Comparison of ENCODE assay signal across 28 mouse cellular contexts in genomic region chr2:38544341-38544740, GRCm38 (mm10). TPM values are rescaled to one million over a fixed set of nuclear protein-coding genes. Genes with fewer than 3 reads are reported as not detected.
DNase-seq lines count a peak whose midpoint lies in the region; ATAC-seq lines count a peak whose summit lies in the region.
"Had no signal": no experiment of that assay in that cellular context is flagged by ENCODE, and none has a peak within 500 bp of the region (broad histone marks: within the 10 kb centered on the region; RNA-seq: fewer than 3 reads in every experiment).

No protein-coding gene starts in this region.

- H3K27ac ChIP-seq in hindbrain, embryonic 10.5 days: peak overlapping the region; percentile 54; the same call in 1 of the 2 replicates
- H3K27ac ChIP-seq in hindbrain, embryonic 11.5 days (ENCODE audit: low read depth, low read length): no peak overlapping the region
- H3K27ac ChIP-seq in midbrain, embryonic 10.5 days (replicated peaks): peak overlapping the region; percentile 19; the same call in 1 of the 2 replicates
- H3K27ac ChIP-seq in midbrain, embryonic 16.5 days (ENCODE audit: low read length): no peak overlapping the region
- H3K27ac ChIP-seq: forebrain, embryonic 15.5 days; heart, adult 2 months; hindbrain, embryonic 15.5 days; limb, embryonic 12.5 days; liver, embryonic 12.5 days; midbrain, embryonic 15.5 days; stomach, postnatal 0 days had no signal

- no peak overlapping the region for H3K4me3 ChIP-seq in hindbrain, embryonic 10.5 days
- no peak overlapping the region for H3K4me3 ChIP-seq in hindbrain, embryonic 11.5 days (ENCODE audit: low read depth, low read length)
- no peak overlapping the region for H3K4me3 ChIP-seq in midbrain, embryonic 10.5 days
- H3K4me3 ChIP-seq in midbrain, embryonic 16.5 days (ENCODE audit: low read depth, low read length): no peak overlapping the region
- H3K4me3 ChIP-seq: forebrain, embryonic 15.5 days; gastrocnemius, adult 2 months; heart, adult 2 months; hindbrain, embryonic 15.5 days; limb, embryonic 12.5 days; liver, embryonic 12.5 days; midbrain, embryonic 15.5 days had no signal

- H3K9ac ChIP-seq in hindbrain, embryonic 11.5 days (ENCODE audit: low read depth, low read length): no peak overlapping the region
- no peak overlapping the region for H3K9ac ChIP-seq in midbrain, embryonic 16.5 days (ENCODE audit: low read depth, low read length)
- H3K9ac ChIP-seq: forebrain, embryonic 15.5 days; hindbrain, embryonic 15.5 days; limb, embryonic 12.5 days; liver, embryonic 12.5 days; liver, postnatal 0 days; midbrain, embryonic 15.5 days had no signal

- H3K4me2 ChIP-seq in hindbrain, embryonic 11.5 days (replicated peaks; ENCODE audit: low read depth, low read length): no peak overlapping the region
- no peak overlapping the region for H3K4me2 ChIP-seq in midbrain, embryonic 16.5 days (ENCODE audit: low read length)
- H3K4me2 ChIP-seq: forebrain, embryonic 15.5 days; hindbrain, embryonic 15.5 days; limb, embryonic 12.5 days; liver, embryonic 12.5 days; midbrain, embryonic 15.5 days had no signal

- DNase-seq in hindbrain, embryonic 10.5 days (ENCODE audit: low spot score): no peak
- no peak for DNase-seq in hindbrain, embryonic 11.5 days (ENCODE audit: low spot score)
- DNase-seq in midbrain, embryonic 10.5 days (ENCODE audit: low spot score): no peak
- DNase-seq in ZHBTc4 (ENCODE audit: low read depth, low spot score): peak; percentile 56
- no peak for DNase-seq in embryo, embryonic 10.5 days (ENCODE audit: low spot score)
- no peak for DNase-seq in layer of hippocampus, adult 8-10 months (ENCODE audit: low spot score in 2 of 2)
- DNase-seq: adrenal gland, adult 2 months; adrenal gland, postnatal 36 days; cerebellum, adult 8-10 months; cerebellum, postnatal 25 days; gastrocnemius, adult 2 months; gastrocnemius, postnatal 36 days; heart, adult 2 months; heart, postnatal 36 days; kidney, adult 2 months; liver, postnatal 0 days; right cerebral cortex, postnatal 4 days; thymus, adult 18-20 months; thymus, postnatal 25 days had no signal

- peaks cover 82% of the 10 kb centered on the region for H3K4me1 ChIP-seq in hindbrain, embryonic 10.5 days (replicated peaks)
- H3K4me1 ChIP-seq in hindbrain, embryonic 11.5 days (replicated peaks; ENCODE audit: control insufficient read depth, insufficient read depth, low read length): peaks cover 10% of the 10 kb centered on the region; the same call in 1 of the 2 replicates
- H3K4me1 ChIP-seq in midbrain, embryonic 10.5 days: peaks cover 78% of the 10 kb centered on the region
- H3K4me1 ChIP-seq in midbrain, embryonic 16.5 days (ENCODE audit: control insufficient read depth, insufficient read depth, low read length): no peaks in the 10 kb centered on the region; the same call in 1 of the 2 replicates

- no peaks in the 10 kb centered on the region for H3K36me3 ChIP-seq in hindbrain, embryonic 10.5 days
- no peaks in the 10 kb centered on the region for H3K36me3 ChIP-seq in hindbrain, embryonic 11.5 days (ENCODE audit: control insufficient read depth, insufficient read depth, low read length)
- no peaks in the 10 kb centered on the region for H3K36me3 ChIP-seq in midbrain, embryonic 10.5 days
- H3K36me3 ChIP-seq in midbrain, embryonic 16.5 days (ENCODE audit: control insufficient read depth, insufficient read depth, low read length): no peaks in the 10 kb centered on the region
- H3K36me3 ChIP-seq: forebrain, embryonic 15.5 days; hindbrain, embryonic 15.5 days; liver, embryonic 12.5 days; midbrain, embryonic 15.5 days had no signal

- H3K9me3 ChIP-seq in hindbrain, embryonic 10.5 days: no peaks in the 10 kb centered on the region
- H3K9me3 ChIP-seq in hindbrain, embryonic 11.5 days (ENCODE audit: control insufficient read depth, low read length): no peaks in the 10 kb centered on the region
- H3K9me3 ChIP-seq in midbrain, embryonic 10.5 days (replicated peaks): no peaks in the 10 kb centered on the region
- no peaks in the 10 kb centered on the region for H3K9me3 ChIP-seq in midbrain, embryonic 16.5 days (replicated peaks; ENCODE audit: control insufficient read depth, low read length, poor library complexity, severe bottlenecking)
- H3K9me3 ChIP-seq: forebrain, embryonic 15.5 days; hindbrain, embryonic 15.5 days; limb, embryonic 12.5 days; liver, embryonic 12.5 days; midbrain, embryonic 15.5 days had no signal

- no peak for ATAC-seq in hindbrain, embryonic 11.5 days (ENCODE audit: low FRiP score)
- ATAC-seq in midbrain, embryonic 16.5 days: no peak
- ATAC-seq: forebrain, embryonic 15.5 days; inflammation-experienced regulatory T-cells, adult 6 months; liver, embryonic 12.5 days; liver, postnatal 0 days; midbrain, embryonic 15.5 days; Patski had no signal

- H3K27me3 ChIP-seq in hindbrain, embryonic 10.5 days (ENCODE audit: insufficient read depth, poor library complexity, severe bottlenecking): no peaks in the 10 kb centered on the region
- H3K27me3 ChIP-seq in hindbrain, embryonic 11.5 days (ENCODE audit: control insufficient read depth, insufficient read depth, low read length): no peaks in the 10 kb centered on the region
- no peaks in the 10 kb centered on the region for H3K27me3 ChIP-seq in midbrain, embryonic 10.5 days (ENCODE audit: low read depth, poor library complexity, severe bottlenecking)
- no peaks in the 10 kb centered on the region for H3K27me3 ChIP-seq in midbrain, embryonic 16.5 days (ENCODE audit: control insufficient read depth, insufficient read depth, low read depth, low read length)
- H3K27me3 ChIP-seq: forebrain, embryonic 15.5 days; hindbrain, embryonic 15.5 days; limb, embryonic 12.5 days; midbrain, embryonic 15.5 days; Patski had no signal

RNA-seq across cellular contexts. Expression of gene Nek6, which starts 32.9 kb away (rescaled TPM):
- 68.8 and 77.5 TPM in 2 replicates for polyA plus RNA-seq in hindbrain, embryonic 10.5 days (2016; fragmentation: Nextera tagmentation; extraction: Ambion mirVana)
- 84.5 and 87.8 TPM in 2 replicates for polyA plus RNA-seq in hindbrain, embryonic 11.5 days (2014; fragmentation: Nextera tagmentation; extraction: Ambion mirVana)
- polyA plus RNA-seq in midbrain, embryonic 10.5 days (2016; fragmentation: Nextera tagmentation; extraction: Ambion mirVana): 87.4 and 96.9 TPM in 2 replicates
- 52.3 and 56.8 TPM in 2 replicates for polyA plus RNA-seq in midbrain, embryonic 16.5 days (2015; fragmentation: Nextera tagmentation; extraction: Ambion mirVana)
- 10 to 100 TPM; 34.1 to 54.9 (median 44.9) TPM for total RNA-seq in layer of hippocampus, adult 8-10 months (2022)

Comparison
In these comparisons a context has a peak if more than half of its experiments do, and no peak if none do; other contexts are left out.
1. H3K27ac ChIP-seq: peak in hindbrain, embryonic 10.5 days (single experiment) and midbrain, embryonic 10.5 days (single experiment); none in hindbrain, embryonic 11.5 days (single experiment) and midbrain, embryonic 16.5 days (single experiment).